Mouse (Mus musculus): ENCODE measurements around the gene Pla2g4c.

Pla2g4c gene

DNA sequence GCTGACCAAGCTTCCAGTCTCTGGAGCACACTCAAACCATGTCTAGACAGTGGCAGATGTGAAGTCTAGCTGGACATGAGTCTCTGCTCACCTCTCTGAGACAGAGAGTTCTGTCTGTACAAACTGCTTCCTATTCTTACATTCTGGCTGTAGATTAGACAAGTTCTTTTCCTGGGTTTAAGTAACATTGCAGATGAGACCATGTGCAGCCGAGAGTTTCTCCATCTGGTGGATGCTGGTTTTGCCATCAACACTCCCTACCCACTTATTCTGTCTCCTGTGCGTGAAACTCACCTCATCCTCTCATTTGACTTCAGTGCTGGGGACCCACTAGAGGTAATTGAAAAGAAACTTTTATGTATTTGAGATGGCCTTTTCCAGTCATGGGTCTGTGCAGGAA is 56.1 kb downstream of the Pla2g4c start:
- no peak for DNase-seq (ENCODE audit: low spot score)

DNA sequence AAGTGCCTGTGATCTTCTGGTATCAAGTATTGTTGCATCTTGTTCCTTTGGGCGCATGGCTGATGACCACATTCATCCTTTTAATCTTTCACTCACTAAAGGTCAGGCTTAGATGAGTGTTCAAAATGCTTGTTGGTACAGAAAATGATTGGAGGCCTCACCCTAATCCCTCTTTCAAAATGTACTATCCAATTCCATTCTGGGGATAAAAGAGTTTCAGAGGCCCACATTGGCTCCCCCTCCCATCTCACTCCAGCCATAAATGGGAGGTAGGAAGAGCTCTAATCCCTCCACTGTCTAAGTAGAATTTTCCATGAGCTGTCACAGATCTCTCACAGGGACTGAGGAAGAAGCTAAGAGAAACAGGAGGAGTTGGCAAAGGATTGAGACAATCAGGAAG is 73.4 kb downstream of the Pla2g4c start, which contains the start of gene Cabp5:
TSS of gene Cabp5 (plus strand) at position 301 of the 400 bp plus-strand sequence.
- no peak for DNase-seq (ENCODE audit: low spot score)

Measured in MN1 (cell line).